Mouse (Mus musculus) liver, adult 2 months (tissue): ENCODE results near the gene Mvb12a. TPM values are rescaled to one million over a fixed set of nuclear protein-coding genes. Genes with fewer than 3 reads are reported as not detected.
"Not testable (repeated sequence)": the region's sequence is repeated elsewhere in the genome, so short reads cannot be mapped to it uniquely, and the experiment has no call there.

Experiments
- DNase-seq: peaks from one replicate; pipeline ENCODE4 v3.0.0-alpha.2; 2011; ENCODE audit warnings: low read depth, low spot score; ENCODE audit errors: extremely low read depth
- H3K27ac ChIP-seq: fragments of 200-500 bp; replicated peaks from 2 replicates; pipeline ENCODE4 v1.5.1; 2012; ENCODE audit warnings: low read depth, mild to moderate bottlenecking, control low read depth, inconsistent platforms, low read length; ENCODE audit not compliant: insufficient read depth
- H3K27me3 ChIP-seq: fragments of 200-500 bp; 2 replicates; pipeline ENCODE4 v1.6.1; 2012; ENCODE audit warnings: mild to moderate bottlenecking, moderate library complexity, low read length, inconsistent platforms; ENCODE audit not compliant: control insufficient read depth, insufficient read depth
- H3K36me3 ChIP-seq: fragments of 200-500 bp; 2 replicates; pipeline ENCODE4 v1.6.1; 2012; ENCODE audit warnings: low read length, inconsistent platforms; ENCODE audit not compliant: control insufficient read depth, insufficient read depth
- H3K4me1 ChIP-seq: fragments of 200-500 bp; 2 replicates; pipeline ENCODE4 v1.6.1; 2011; ENCODE audit warnings: low read length; ENCODE audit not compliant: control insufficient read depth, insufficient read depth
- H3K4me3 ChIP-seq: fragments of 200-500 bp; 2 replicates; pipeline ENCODE4 v1.5.1; 2011; ENCODE audit warnings: low read depth, mild to moderate bottlenecking, control low read depth, low read length, moderate library complexity; ENCODE audit not compliant: insufficient read depth
- H3K79me2 ChIP-seq: fragments of 200-500 bp; 2 replicates; pipeline ENCODE4 v1.6.1; 2012; ENCODE audit warnings: inconsistent platforms, mild to moderate bottlenecking, low read length, moderate library complexity; ENCODE audit not compliant: control insufficient read depth, insufficient read depth
- H3K9ac ChIP-seq: fragments of 200-500 bp; 2 replicates; pipeline ENCODE4 v1.6.1; 2012; ENCODE audit warnings: low read depth, mild to moderate bottlenecking, control low read depth, inconsistent platforms, low read length
- CTCF ChIP-seq: fragments of 200-500 bp; IDR thresholded peaks from 2 replicates; pipeline ENCODE4 v1.5.1; 2011; ENCODE audit warnings: low read depth, low read length, control low read depth
- POLR2A ChIP-seq: fragments of 200-500 bp; IDR thresholded peaks from 2 replicates; pipeline ENCODE4 v1.6.1; 2011; ENCODE audit warnings: low read length, control low read depth; ENCODE audit not compliant: insufficient read depth; ENCODE audit errors: extremely low read depth
- WGBS: fragments of 180-500 bp; shearing (Covaris S2); methylation state at CpG from one replicate; pipeline ENCODE4 v1.1.7; 2018; 5-methylcytosine and 5-hydroxymethylcytosine counted together
- polyA plus RNA-seq: library from polyadenylated mRNA; depleted of rRNA; stranded (reverse); fragments of >200 nt; gene quantifications from 2 replicates; pipeline ENCODE4 v1.2.3, GENCODE M21; 2012
- total RNA-seq: library from RNA; depleted of rRNA; stranded (reverse); fragments of >200 nt; gene quantifications from 2 replicates; pipeline ENCODE4 v1.2.3, GENCODE M21; 2014

Mvb12a gene
- total and polyA plus RNA-seq, 2 experiments: 98.9 to 164 TPM

DNA sequence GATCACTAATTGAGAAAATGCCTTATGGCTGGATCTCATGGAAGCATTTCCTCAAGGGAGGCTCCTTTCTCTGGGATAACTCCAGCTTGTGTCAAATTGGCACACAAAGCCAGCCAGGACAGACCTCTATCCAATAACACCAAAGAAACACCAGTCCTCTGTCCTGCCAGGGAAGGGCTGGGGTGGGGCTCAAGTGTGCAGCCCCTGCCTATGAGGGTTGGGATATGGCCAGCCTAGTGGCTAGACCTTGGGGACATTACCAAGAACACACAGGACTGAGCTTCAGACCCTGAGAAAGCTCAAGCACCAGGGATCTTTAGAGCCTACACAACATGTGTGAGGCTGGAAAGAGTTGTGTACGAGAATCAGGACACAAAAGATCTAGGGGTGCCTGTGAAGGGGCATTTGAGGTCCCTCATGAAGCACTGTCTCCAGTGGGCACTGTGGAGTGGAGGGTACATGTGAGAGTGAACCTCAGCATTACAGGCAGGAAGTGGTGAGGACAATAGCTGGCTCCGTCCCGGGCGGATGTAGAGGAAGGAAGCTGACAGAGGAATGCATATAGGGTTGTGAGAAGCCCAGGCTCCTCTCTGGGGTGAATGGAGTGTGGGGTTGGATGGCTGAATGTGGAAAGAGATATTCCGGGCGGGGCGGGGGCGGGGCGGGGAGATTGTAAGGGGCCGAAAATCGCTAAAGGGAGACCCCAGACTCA lies 14.2 kb upstream of the Mvb12a start:
- H3K79me2 ChIP-seq: no peaks in the 10 kb centered on the region
- H3K9ac ChIP-seq: no peak overlapping the region
- DNase-seq: no peak
- H3K36me3 ChIP-seq: no peaks in the 10 kb centered on the region
- TF ChIP-seq CTCF: no peak
- no peak for TF ChIP-seq POLR2A
- H3K27ac ChIP-seq: peak overlapping the region; percentile 67
- H3K27me3 ChIP-seq: no peaks in the 10 kb centered on the region
- H3K4me3 ChIP-seq: no peak overlapping the region
- H3K4me1 ChIP-seq: no peaks in the 10 kb centered on the region; the same call in 1 of the 2 replicates
- WGBS: 78% methylated on average over 11 of the region's 11 CpGs

DNA sequence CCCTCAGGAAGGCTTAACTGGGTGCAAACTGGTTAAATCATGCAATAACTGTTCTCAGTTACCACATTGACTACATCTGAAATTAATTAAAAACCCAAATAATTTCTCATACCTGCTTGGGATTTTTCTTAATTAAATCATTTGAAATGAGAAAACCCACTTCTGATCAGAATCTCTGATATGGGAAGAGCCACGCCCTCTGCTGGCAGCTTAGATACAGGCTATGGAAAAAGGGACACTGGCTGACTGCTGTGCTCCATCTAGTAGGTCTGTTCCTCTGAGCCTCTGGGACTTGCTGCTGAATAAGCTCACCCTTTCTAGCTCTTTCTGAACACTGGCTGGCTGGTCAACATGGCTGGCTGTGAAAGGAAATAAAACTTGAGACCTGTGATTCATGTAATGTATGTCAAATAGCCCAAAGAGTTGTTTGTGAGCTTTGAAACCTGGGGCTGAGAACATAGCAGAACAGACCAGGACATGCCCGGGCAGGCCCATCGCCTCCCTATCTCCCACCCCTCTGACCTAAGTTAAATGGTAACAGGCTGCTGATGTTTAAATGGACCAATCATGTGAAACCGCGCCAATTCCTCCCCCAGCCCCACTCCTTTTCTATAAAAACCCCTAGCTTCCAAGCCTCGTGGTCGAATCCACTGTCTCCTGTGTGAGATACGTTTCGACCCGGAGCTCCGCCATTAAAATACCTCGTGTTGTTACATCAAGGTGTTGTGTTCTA lies 11.8 kb upstream of the Mvb12a start:
- H3K4me3 ChIP-seq, H3K36me3 ChIP-seq, H3K79me2 ChIP-seq, H3K27ac ChIP-seq, H3K27me3 ChIP-seq, H3K9ac ChIP-seq: not testable (repeated sequence)
- TF ChIP-seq CTCF: peak; percentile 40
- 81% methylated on average over 7 of the region's 12 CpGs for WGBS
- peaks cover 14% of the 10 kb centered on the region for H3K4me1 ChIP-seq
- peak; percentile 33 for DNase-seq

DNA sequence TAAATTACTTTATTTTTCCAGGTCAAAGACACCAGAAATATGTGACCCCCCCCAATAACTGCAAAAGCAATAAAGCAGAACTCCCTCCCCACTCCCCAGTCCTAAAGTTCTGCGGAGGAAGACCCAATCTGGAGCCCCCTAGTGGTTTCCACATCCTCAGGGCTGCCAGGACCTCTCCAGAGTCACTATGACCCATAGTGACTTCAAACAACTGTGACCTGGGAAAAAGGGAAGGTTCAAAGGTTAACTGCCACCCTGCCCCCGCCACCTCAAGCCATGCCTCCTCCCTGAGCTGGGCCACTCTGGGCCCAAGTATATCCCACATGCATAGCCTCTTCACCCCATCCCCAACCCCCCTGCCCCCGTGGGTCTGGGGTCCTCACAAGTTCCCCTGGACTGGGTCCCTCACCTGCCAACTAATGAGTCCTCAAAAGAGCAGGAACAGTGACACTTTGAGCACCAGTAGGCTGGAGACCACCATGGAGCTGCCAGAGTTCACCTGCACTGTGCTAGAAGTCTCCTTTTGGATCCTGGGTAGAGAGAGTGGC lies 8.4 kb upstream of the Mvb12a start:
- Histone ChIP-seq H3K27me3 (no peaks in the 10 kb centered on the region), H3K79me2 (peaks cover 19% of the 10 kb centered on the region; the same call in 1 of the 2 replicates), H3K27ac (peak overlapping the region; percentile 58), H3K9ac (no peak overlapping the region), H3K36me3 (no peaks in the 10 kb centered on the region), H3K4me3 (no peak overlapping the region), H3K4me1 (peaks cover 23% of the 10 kb centered on the region)
- TF ChIP-seq POLR2A: no peak
- TF ChIP-seq CTCF: peak; percentile 52; the same call in 1 of the 2 replicates
- peak; percentile 81 for DNase-seq
- WGBS: 34% methylated on average over 3 of the region's 3 CpGs

DNA sequence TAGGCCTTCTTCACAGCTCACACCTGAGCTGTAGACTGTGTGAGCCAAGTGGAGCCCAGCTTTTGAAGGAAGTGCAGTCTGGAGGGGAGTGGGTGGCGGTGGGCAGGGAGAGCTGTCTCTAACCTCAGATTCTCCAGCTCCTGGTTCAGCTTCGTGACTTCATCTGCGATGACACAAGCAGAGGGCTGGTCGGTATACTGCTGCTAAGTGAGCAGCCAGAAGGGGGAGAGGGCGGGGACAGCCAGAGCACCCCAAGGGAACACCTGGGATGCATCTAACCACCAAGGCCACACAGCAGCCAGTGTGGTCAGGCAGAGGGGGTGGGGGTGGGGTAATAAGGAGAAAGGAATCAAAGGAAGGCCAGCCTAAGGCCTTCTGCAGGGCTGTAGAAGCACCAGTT lies 7.1 kb upstream of the Mvb12a start:
- Histone ChIP-seq H3K9ac (peak overlapping the region; percentile 88), H3K4me1 (peaks cover 23% of the 10 kb centered on the region), H3K27ac (peak overlapping the region; percentile 35; the same call in 1 of the 2 replicates), H3K4me3 (peak overlapping the region; percentile 74; the same call in 1 of the 2 replicates), H3K36me3 (no peaks in the 10 kb centered on the region), H3K79me2 (peaks cover 19% of the 10 kb centered on the region; the same call in 1 of the 2 replicates), H3K27me3 (no peaks in the 10 kb centered on the region)
- 63% methylated on average over 5 of the region's 5 CpGs for WGBS
- TF ChIP-seq POLR2A (no peak), CTCF (no peak)
- DNase-seq: no peak

DNA sequence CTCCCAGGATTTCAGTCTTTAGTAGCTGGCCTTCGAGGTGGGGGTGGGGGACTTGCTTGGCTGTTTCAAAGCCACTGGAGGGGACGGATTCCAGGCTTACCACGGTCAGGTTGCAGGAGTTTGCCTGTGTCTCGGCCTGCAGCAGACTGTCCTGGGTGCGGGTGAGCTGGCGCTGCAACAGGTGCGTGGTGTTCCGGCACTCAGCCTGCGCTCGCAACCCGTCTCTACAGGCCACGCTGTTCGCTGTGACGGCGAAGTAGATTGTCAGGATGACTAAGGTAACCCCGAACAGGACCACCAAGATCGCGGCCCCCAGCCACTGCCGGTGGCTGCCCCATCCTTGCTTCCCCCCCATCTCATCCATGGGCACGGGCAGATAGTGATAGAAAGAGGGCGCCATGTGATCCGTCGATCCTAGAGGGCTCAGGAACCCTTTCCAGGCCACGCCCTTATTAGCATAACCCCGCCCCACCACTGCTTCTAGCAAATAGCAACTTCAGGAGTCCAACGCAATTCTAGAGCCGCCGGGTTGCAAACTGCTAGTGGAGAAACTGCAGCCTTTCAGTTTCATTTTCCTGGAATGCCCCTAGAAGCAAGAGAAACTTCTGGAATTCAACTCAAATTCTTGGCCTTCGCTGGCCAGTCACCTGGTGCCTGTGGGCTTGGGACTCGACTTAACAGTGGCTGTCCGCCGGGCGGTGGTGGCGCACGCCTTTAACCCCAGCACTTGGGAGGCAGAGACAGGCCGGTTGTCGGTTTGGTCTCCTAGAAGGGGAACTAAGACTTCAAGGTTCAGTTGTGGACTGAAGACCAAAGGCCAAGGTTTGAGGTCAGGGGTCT lies 5.5 kb upstream of the Mvb12a start, which contains the start of gene Bst2:
Gene Bst2 (minus strand): TSS at position 429 of the 840 bp plus-strand sequence.
- Histone ChIP-seq H3K4me1 (peaks cover 23% of the 10 kb centered on the region), H3K79me2 (peaks cover 19% of the 10 kb centered on the region; the same call in 1 of the 2 replicates), H3K27me3 (no peaks in the 10 kb centered on the region), H3K9ac (peak within 1 kb of the TSS; percentile 88), H3K4me3 (peak within 1 kb of the TSS; percentile 82), H3K36me3 (no peaks in the 10 kb centered on the region), H3K27ac (peak within 1 kb of the TSS; percentile 96)
- under 1% methylated on average over 37 of the region's 37 CpGs for WGBS
- peak; percentile 52 for TF ChIP-seq POLR2A
- peak; percentile 21 for TF ChIP-seq CTCF
- DNase-seq: peak; percentile 95
